Mouse (Mus musculus) MEL (cell line): ENCODE measurements at regions not wholly inside any gene's neighbourhood (a gene's known extent, or its start where the extent isn't known, plus 50 kb on each side); places are given as distances from the start of the nearest gene placed in this dataset.

Source experiments
- DNase-seq: peaks from one replicate; pipeline ENCODE4 v3.0.0; 2011; ENCODE audit warnings: low read depth, low spot score
- H3K27ac ChIP-seq: 2 replicates; pipeline ENCODE4 v1.5.1; 2012; ENCODE audit warnings: low read depth, mild to moderate bottlenecking, control low read depth, low read length, moderate library complexity; ENCODE audit not compliant: control insufficient read depth
- H3K27me3 ChIP-seq, 2 experiments: fragments of 150-350 bp in 1 of 2; sonication (generic) in 1 of 2; 2 replicates each; pipeline ENCODE4 v1.6.1; 2012; ENCODE audit warnings: low read length in 2 of 2, mild to moderate bottlenecking in 2 of 2, improper control_type of control experiment in 1 of 2, moderate library complexity in 1 of 2; ENCODE audit not compliant: insufficient read depth in 2 of 2, control insufficient read depth in 1 of 2
- H3K36me3 ChIP-seq, 2 experiments: 2 replicates each; pipeline ENCODE4 v1.6.1; 2012 to 2014; ENCODE audit warnings: low read length in 2 of 2, improper control_type of control experiment in 1 of 2, inconsistent platforms in 1 of 2, mild to moderate bottlenecking in 1 of 2; ENCODE audit not compliant: insufficient read depth in 2 of 2, control insufficient read depth in 1 of 2
- H3K4me1 ChIP-seq, 2 experiments: fragments of 150-350 bp in 1 of 2; sonication (generic) in 1 of 2; 2 replicates each; pipeline ENCODE4 v1.6.1; 2012; ENCODE audit warnings: low read length in 2 of 2, improper control_type of control experiment in 1 of 2, mild to moderate bottlenecking in 1 of 2; ENCODE audit not compliant: insufficient read depth in 2 of 2, control insufficient read depth in 1 of 2
- H3K4me3 ChIP-seq, 2 experiments: fragments of 150-350 bp in 1 of 2; sonication (generic) in 1 of 2; 2 replicates each; pipeline ENCODE4 v1.5.1; 2012; ENCODE audit warnings: low read depth in 2 of 2, low read length in 2 of 2, mild to moderate bottlenecking in 2 of 2, moderate library complexity in 2 of 2, control low read depth in 1 of 2, improper control_type of control experiment in 1 of 2; ENCODE audit not compliant: control insufficient read depth in 1 of 2, insufficient read depth in 1 of 2
- H3K79me2 ChIP-seq: 2 replicates; pipeline ENCODE4 v1.6.1; 2012; ENCODE audit warnings: mild to moderate bottlenecking, low read length, moderate library complexity; ENCODE audit not compliant: control insufficient read depth, poor library complexity, insufficient read depth
- H3K9ac ChIP-seq: 2 replicates; pipeline ENCODE4 v1.6.1; 2012; ENCODE audit warnings: low read depth, mild to moderate bottlenecking, control low read depth, low read length, moderate library complexity; ENCODE audit not compliant: control insufficient read depth, poor library complexity, severe bottlenecking
- H3K9me3 ChIP-seq: fragments of 150-350 bp; sonication (generic); replicated peaks from 2 replicates; pipeline ENCODE4 v1.6.1; 2012; ENCODE audit warnings: mild to moderate bottlenecking, low read length, improper control_type of control experiment, moderate library complexity; ENCODE audit not compliant: insufficient read depth
- CHD2 ChIP-seq: IDR thresholded peaks from 2 replicates; pipeline ENCODE4 v1.6.1; 2011; ENCODE audit warnings: low read length, improper control_type of control experiment
- EP300 ChIP-seq, 2 experiments: IDR thresholded peaks; 2 replicates each; pipeline ENCODE4 v1.6.1; 2011; ENCODE audit warnings: improper control_type of control experiment in 2 of 2, low read length in 2 of 2, low read depth in 1 of 2, mild to moderate bottlenecking in 1 of 2
- ETS1 ChIP-seq: IDR thresholded peaks from 2 replicates; pipeline ENCODE4 v1.6.1; 2012; ENCODE audit warnings: low read depth, mild to moderate bottlenecking, inconsistent platforms, low read length, improper control_type of control experiment, moderate library complexity
- GATA1 ChIP-seq: IDR thresholded peaks from 2 replicates; pipeline ENCODE4 v1.6.1; 2011; ENCODE audit warnings: low read depth, low read length, improper control_type of control experiment
- HCFC1 ChIP-seq: IDR thresholded peaks from 2 replicates; pipeline ENCODE4 v1.6.1; 2012; ENCODE audit warnings: low read depth, mild to moderate bottlenecking, inconsistent platforms, low read length, improper control_type of control experiment, moderate library complexity
- KAT2A ChIP-seq: conservative IDR thresholded peaks from 2 replicates; pipeline ENCODE4 v1.6.1; 2012; ENCODE audit warnings: low read depth, low read length, improper control_type of control experiment, inconsistent platforms
- MAX ChIP-seq: IDR thresholded peaks from 2 replicates; pipeline ENCODE4 v1.6.1; 2011; ENCODE audit warnings: low read length, improper control_type of control experiment
- MXI1 ChIP-seq: IDR thresholded peaks from 2 replicates; pipeline ENCODE4 v1.6.1; 2011; ENCODE audit warnings: mild to moderate bottlenecking, low read depth, low read length, improper control_type of control experiment
- NELFE ChIP-seq: IDR thresholded peaks from 2 replicates; pipeline ENCODE4 v1.6.1; 2011; ENCODE audit warnings: low read depth, low read length, improper control_type of control experiment
- POLR2A ChIP-seq, 2 experiments: IDR thresholded peaks; 2 replicates each; pipeline ENCODE4 v1.6.1; 2011 to 2012; ENCODE audit warnings: low read length in 2 of 2, mild to moderate bottlenecking in 2 of 2, control low read depth in 1 of 2, improper control_type of control experiment in 1 of 2, low read depth in 1 of 2, moderate library complexity in 1 of 2; ENCODE audit not compliant: control insufficient read depth in 1 of 2, insufficient read depth in 1 of 2, poor library complexity in 1 of 2
- POLR2AphosphoS5 ChIP-seq: IDR thresholded peaks from 2 replicates; pipeline ENCODE4 v1.6.1; 2012; ENCODE audit warnings: low read depth, borderline replicate concordance, mild to moderate bottlenecking, inconsistent platforms, low read length, moderate library complexity, mixed read lengths
- TAL1 ChIP-seq: IDR thresholded peaks from 2 replicates; pipeline ENCODE4 v1.6.1; 2012; ENCODE audit warnings: mild to moderate bottlenecking, inconsistent platforms, low read length, moderate library complexity, mixed read lengths
- TCF12 ChIP-seq: IDR thresholded peaks from 2 replicates; pipeline ENCODE4 v1.6.1; 2014; ENCODE audit warnings: low read depth, mild to moderate bottlenecking, inconsistent platforms, low read length, improper control_type of control experiment, moderate library complexity
- UBTF ChIP-seq: IDR thresholded peaks from 2 replicates; pipeline ENCODE4 v1.6.1; 2012; ENCODE audit warnings: low read depth, mild to moderate bottlenecking, inconsistent platforms, low read length, improper control_type of control experiment, moderate library complexity, borderline replicate concordance; ENCODE audit not compliant: insufficient read depth
- USF1 ChIP-seq: IDR thresholded peaks from 2 replicates; pipeline ENCODE4 v1.6.1; 2014; ENCODE audit warnings: low read depth, mild to moderate bottlenecking, inconsistent platforms, low read length, improper control_type of control experiment, moderate library complexity
- USF2 ChIP-seq, 2 experiments: IDR thresholded peaks; 2 replicates each; pipeline ENCODE4 v1.6.1; 2011 to 2012; ENCODE audit warnings: improper control_type of control experiment in 2 of 2, low read length in 2 of 2, borderline replicate concordance in 1 of 2, inconsistent platforms in 1 of 2, low read depth in 1 of 2, mild to moderate bottlenecking in 1 of 2; ENCODE audit not compliant: insufficient read depth in 1 of 2
- ZMIZ1 ChIP-seq: IDR thresholded peaks from 2 replicates; pipeline ENCODE4 v1.6.1; 2012; ENCODE audit warnings: low read depth, mild to moderate bottlenecking, inconsistent platforms, low read length, improper control_type of control experiment, moderate library complexity
- ZNF384 ChIP-seq: IDR thresholded peaks from 2 replicates; pipeline ENCODE4 v1.6.1; 2012; ENCODE audit warnings: low read depth, mild to moderate bottlenecking, inconsistent platforms, low read length, improper control_type of control experiment

DNA sequence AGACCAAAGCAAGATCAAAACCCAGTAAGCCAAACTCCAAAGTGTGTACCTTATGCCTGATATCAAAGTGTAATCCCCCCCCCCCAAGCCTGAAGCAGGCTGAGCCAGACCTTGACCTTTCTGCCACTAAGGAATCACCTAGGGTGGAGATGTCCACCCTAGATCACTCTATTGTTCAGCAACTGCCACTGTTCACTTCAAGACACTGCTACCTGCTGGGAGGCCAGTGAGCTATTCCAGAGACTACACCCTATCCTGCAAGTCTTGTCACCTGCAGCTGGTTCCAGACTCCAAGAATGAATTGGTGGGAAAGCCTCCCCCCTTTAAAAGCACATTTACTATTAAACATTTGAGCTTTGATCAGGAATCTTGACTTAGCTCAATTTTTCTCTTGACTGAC lies 1099.8 kb downstream of the Poteg start:
- H3K4me3 ChIP-seq = no peak overlapping the region
- no peak overlapping the region for H3K9ac ChIP-seq
- H3K4me1 ChIP-seq = no peaks in the 10 kb centered on the region
- no peak overlapping the region for H3K27ac ChIP-seq
- no peaks in the 10 kb centered on the region for H3K79me2 ChIP-seq
- H3K9me3 ChIP-seq = no peaks in the 10 kb centered on the region
- TF ChIP-seq USF2 (IDR thresholded peaks at IDR 0.05; ENCODE audit: borderline replicate concordance in 1 of 2, insufficient read depth in 1 of 2, low read depth in 1 of 2, low read length in 2 of 2) (no peak), UBTF (no peak), MXI1 (no peak), MAX (no peak), POLR2AphosphoS5 (no peak), HCFC1 (no peak), ZNF384 (no peak), KAT2A (no peak), POLR2A (IDR thresholded peaks at IDR 0.05; ENCODE audit: control insufficient read depth in 1 of 2, insufficient read depth in 1 of 2, low read depth in 1 of 2, low read length in 2 of 2, poor library complexity in 1 of 2) (no peak), TCF12 (no peak), GATA1 (no peak), NELFE (no peak), CHD2 (no peak), EP300 (IDR thresholded peaks at IDR 0.05; ENCODE audit: low read depth in 1 of 2, low read length in 2 of 2) (no peak), USF1 (no peak)
- no peak for DNase-seq
- no peaks in the 10 kb centered on the region for H3K27me3 ChIP-seq
- H3K36me3 ChIP-seq = no peaks in the 10 kb centered on the region

DNA sequence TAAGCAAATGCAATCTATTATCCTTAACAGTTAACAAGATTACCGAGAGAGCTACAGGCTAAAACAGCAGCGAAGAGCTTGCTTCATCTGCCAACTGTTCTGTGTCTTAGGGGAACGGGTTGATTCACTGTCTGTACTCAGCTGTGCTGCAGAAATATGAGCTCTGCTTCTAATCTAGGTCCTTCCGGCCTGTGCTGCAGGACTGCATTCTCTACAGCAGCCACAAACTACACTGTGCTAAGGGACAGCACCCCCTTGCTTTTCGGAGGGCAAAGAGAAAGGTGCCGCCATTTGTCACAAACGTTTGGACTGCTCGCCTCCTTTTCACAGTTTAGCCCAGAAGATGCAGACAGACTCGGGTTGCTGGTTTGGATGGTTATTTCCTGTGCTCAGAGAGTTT lies 1112.4 kb downstream of the Poteg start:
- no peaks in the 10 kb centered on the region for H3K79me2 ChIP-seq
- H3K4me3 ChIP-seq = no peak overlapping the region
- H3K27ac ChIP-seq = no peak overlapping the region
- H3K9me3 ChIP-seq = no peaks in the 10 kb centered on the region
- no peak for DNase-seq
- TF ChIP-seq TAL1 (no peak), ZMIZ1 (no peak), ETS1 (no peak)
- H3K9ac ChIP-seq = no peak overlapping the region
- no peaks in the 10 kb centered on the region for H3K36me3 ChIP-seq
- H3K27me3 ChIP-seq = no peaks in the 10 kb centered on the region
- H3K4me1 ChIP-seq = no peaks in the 10 kb centered on the region
